21 mouse cellular contexts compared by ENCODE assay signal in the genomic region with DNA sequence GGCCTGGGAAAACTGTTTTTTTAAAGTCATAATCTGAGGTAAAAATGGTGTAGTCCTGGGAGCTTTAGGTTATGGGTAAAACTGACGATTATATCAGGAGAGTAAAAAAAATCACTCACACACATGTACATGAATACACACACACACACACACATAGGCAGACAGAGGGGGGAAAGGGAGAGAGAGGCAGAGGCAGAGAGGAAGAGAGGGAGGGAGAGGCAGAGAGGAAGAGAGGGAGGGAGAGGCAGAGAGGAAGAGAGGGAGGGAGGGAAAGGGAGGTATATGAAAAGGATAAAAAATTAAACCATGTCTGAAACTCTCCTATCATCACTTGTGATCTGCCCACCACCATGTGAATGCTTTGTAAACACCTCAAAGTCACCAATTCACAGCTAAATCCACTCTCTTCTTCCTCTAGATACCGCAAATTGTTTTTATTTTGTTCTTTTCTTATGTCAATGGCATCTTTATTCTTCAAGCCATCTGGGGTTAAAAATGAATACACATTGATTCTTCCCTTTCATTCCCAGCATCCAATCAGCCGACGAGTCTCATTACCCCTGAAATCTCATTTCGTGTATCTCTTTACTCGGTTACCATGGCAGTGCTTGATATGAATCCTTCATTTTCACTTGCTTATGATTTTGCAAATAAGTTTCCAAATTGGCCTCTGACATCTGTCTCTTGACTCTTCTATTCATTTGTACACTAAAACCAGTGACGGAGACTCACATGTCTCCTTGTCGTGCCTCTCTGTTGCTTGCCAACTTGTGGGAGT.
"Had no signal": no experiment of that assay in that cellular context is flagged by ENCODE, and none has a peak within 500 bp of the region (broad histone marks: within the 10 kb centered on the region; RNA-seq: fewer than 3 reads in every experiment).

No protein-coding gene starts in this region.

- H3K4me3 ChIP-seq: lung, embryonic 15.5 days; megakaryocyte, embryonic 14.5 days; midbrain, embryonic 13.5 days; midbrain, embryonic 15.5 days; neural tube, embryonic 12.5 days; stomach, embryonic 15.5 days had no signal

- ATAC-seq: lung, postnatal 0 days; midbrain, embryonic 13.5 days; midbrain, embryonic 15.5 days had no signal

- H3K9me3 ChIP-seq: lung, embryonic 15.5 days; megakaryocyte, embryonic 14.5 days; midbrain, embryonic 13.5 days; midbrain, embryonic 15.5 days; neural tube, embryonic 12.5 days; stomach, embryonic 15.5 days had no signal

- H3K27ac ChIP-seq: lung, embryonic 15.5 days; macrophage; midbrain, embryonic 13.5 days; midbrain, embryonic 15.5 days; neural tube, embryonic 12.5 days; stomach, embryonic 15.5 days; stomach, postnatal 0 days had no signal

- DNase-seq: lung, adult 2 months; lung, postnatal 14 days; lung, postnatal 36 days; retina, postnatal 1 day; right cerebral cortex, adult 18-20 months; right cerebral cortex, postnatal 25 days; right cerebral cortex, postnatal 4 days; spleen, adult 18-20 months; thymus, adult 2 months; thymus, postnatal 25 days; thymus, postnatal 4 days had no signal

- H3K9ac ChIP-seq: lung, embryonic 15.5 days; midbrain, embryonic 13.5 days; midbrain, embryonic 15.5 days; neural tube, embryonic 12.5 days; stomach, embryonic 15.5 days had no signal

- H3K4me2 ChIP-seq: lung, embryonic 15.5 days; midbrain, embryonic 11.5 days; midbrain, embryonic 13.5 days; midbrain, embryonic 15.5 days; neural tube, embryonic 12.5 days; stomach, embryonic 15.5 days had no signal

- H3K4me1 ChIP-seq: midbrain, embryonic 13.5 days; midbrain, embryonic 15.5 days; neural tube, embryonic 12.5 days; stomach, embryonic 15.5 days had no signal

- H3K36me3 ChIP-seq: lung, embryonic 15.5 days; midbrain, embryonic 13.5 days; midbrain, embryonic 15.5 days; neural tube, embryonic 12.5 days; stomach, embryonic 15.5 days had no signal

- H3K27me3 ChIP-seq: lung, embryonic 15.5 days; midbrain, embryonic 13.5 days; midbrain, embryonic 15.5 days; neural tube, embryonic 12.5 days; stomach, embryonic 15.5 days had no signal
